Mouse (Mus musculus): ENCODE results near the gene Troap. TPM values are rescaled to one million over a fixed set of nuclear protein-coding genes. Genes with fewer than 3 reads are reported as not detected.

Troap gene
- polyA plus RNA-seq, 1 experiment from 2014 or later, result 13.3 TPM

- peak overlapping the region; percentile 76 for H3K4me3 ChIP-seq (ENCODE audit: low read depth, low read length)
- 27% methylated on average over 4 of the region's 4 CpGs for WGBS (ENCODE audit: insufficient replicate concordance)
- peaks cover 30% of the 10 kb centered on the region for H3K36me3 ChIP-seq (ENCODE audit: control insufficient read depth, insufficient read depth)
- H3K4me1 ChIP-seq (ENCODE audit: control insufficient read depth, low read depth, low read length), result peaks cover 39% of the 10 kb centered on the region
- peak overlapping the region; percentile 79 for H3K4me2 ChIP-seq (ENCODE audit: low read depth, low read length)
- ATAC-seq (ENCODE audit: low read depth), result no peak
- H3K27ac ChIP-seq (ENCODE audit: low read length), result peak overlapping the region; percentile 96
- H3K27me3 ChIP-seq (ENCODE audit: control insufficient read depth, insufficient read depth, low read depth, low read length), result no peaks in the 10 kb centered on the region
- peak overlapping the region; percentile 88 for H3K9ac ChIP-seq (ENCODE audit: low read depth, low read length)
- no peaks in the 10 kb centered on the region for H3K9me3 ChIP-seq (replicated peaks; ENCODE audit: control insufficient read depth, low read length)
Observed at GRCm38 (mm10) chr15:99031388-99031675, 43.0 kb upstream of the Troap start.

GRCm38 (mm10) chr15:99032041-99032725 is 42.2 kb upstream of the Troap start:
- no peaks in the 10 kb centered on the region for H3K27me3 ChIP-seq (ENCODE audit: control insufficient read depth, insufficient read depth, low read depth, low read length)
- ATAC-seq (ENCODE audit: low read depth), result no peak
- peaks cover 36% of the 10 kb centered on the region for H3K36me3 ChIP-seq (ENCODE audit: control insufficient read depth, insufficient read depth)
- peak overlapping the region; percentile 20 for H3K27ac ChIP-seq (ENCODE audit: low read length)
- peak overlapping the region; percentile 88 for H3K9ac ChIP-seq (ENCODE audit: low read depth, low read length)
- H3K9me3 ChIP-seq (replicated peaks; ENCODE audit: control insufficient read depth, low read length), result no peaks in the 10 kb centered on the region
- peak overlapping the region; percentile 79 for H3K4me2 ChIP-seq (ENCODE audit: low read depth, low read length)
- H3K4me3 ChIP-seq (ENCODE audit: low read depth, low read length), result peak overlapping the region; percentile 76
- WGBS (ENCODE audit: insufficient replicate concordance), result 30% methylated on average over 9 of the region's 9 CpGs
- H3K4me1 ChIP-seq (ENCODE audit: control insufficient read depth, low read depth, low read length), result peaks cover 39% of the 10 kb centered on the region

- H3K9me3 ChIP-seq (replicated peaks; ENCODE audit: control insufficient read depth, low read length), result no peaks in the 10 kb centered on the region
- H3K9ac ChIP-seq (ENCODE audit: low read depth, low read length), result peak overlapping the region; percentile 88
- H3K27me3 ChIP-seq (ENCODE audit: control insufficient read depth, insufficient read depth, low read depth, low read length), result no peaks in the 10 kb centered on the region
- no peak for ATAC-seq (ENCODE audit: low read depth)
- H3K4me2 ChIP-seq (ENCODE audit: low read depth, low read length), result peak overlapping the region; percentile 79
- 13% methylated on average over 7 of the region's 7 CpGs for WGBS (ENCODE audit: insufficient replicate concordance)
- peaks cover 39% of the 10 kb centered on the region for H3K4me1 ChIP-seq (ENCODE audit: control insufficient read depth, low read depth, low read length)
- peak overlapping the region; percentile 20 for H3K27ac ChIP-seq (ENCODE audit: low read length)
- peak overlapping the region; percentile 76 for H3K4me3 ChIP-seq (ENCODE audit: low read depth, low read length)
- peaks cover 36% of the 10 kb centered on the region for H3K36me3 ChIP-seq (ENCODE audit: control insufficient read depth, insufficient read depth)
Observed at GRCm38 (mm10) chr15:99032726-99033250, 41.6 kb upstream of the Troap start.

- H3K27ac ChIP-seq (ENCODE audit: low read length), result peak overlapping the region; percentile 20
- H3K4me2 ChIP-seq (ENCODE audit: low read depth, low read length), result peak overlapping the region; percentile 79
- no peak for ATAC-seq (ENCODE audit: low read depth)
- peaks cover 37% of the 10 kb centered on the region for H3K4me1 ChIP-seq (ENCODE audit: control insufficient read depth, low read depth, low read length)
- peak overlapping the region; percentile 88; the same call in 1 of the 2 replicates for H3K9ac ChIP-seq (ENCODE audit: low read depth, low read length)
- WGBS (ENCODE audit: insufficient replicate concordance), result 56% methylated on average over 7 of the region's 7 CpGs
- peak overlapping the region; percentile 76 for H3K4me3 ChIP-seq (ENCODE audit: low read depth, low read length)
- H3K9me3 ChIP-seq (replicated peaks; ENCODE audit: control insufficient read depth, low read length), result no peaks in the 10 kb centered on the region
- peaks cover 42% of the 10 kb centered on the region for H3K36me3 ChIP-seq (ENCODE audit: control insufficient read depth, insufficient read depth)
- H3K27me3 ChIP-seq (ENCODE audit: control insufficient read depth, insufficient read depth, low read depth, low read length), result no peaks in the 10 kb centered on the region
Observed at GRCm38 (mm10) chr15:99033498-99034270, 40.7 kb upstream of the Troap start.

DNA sequence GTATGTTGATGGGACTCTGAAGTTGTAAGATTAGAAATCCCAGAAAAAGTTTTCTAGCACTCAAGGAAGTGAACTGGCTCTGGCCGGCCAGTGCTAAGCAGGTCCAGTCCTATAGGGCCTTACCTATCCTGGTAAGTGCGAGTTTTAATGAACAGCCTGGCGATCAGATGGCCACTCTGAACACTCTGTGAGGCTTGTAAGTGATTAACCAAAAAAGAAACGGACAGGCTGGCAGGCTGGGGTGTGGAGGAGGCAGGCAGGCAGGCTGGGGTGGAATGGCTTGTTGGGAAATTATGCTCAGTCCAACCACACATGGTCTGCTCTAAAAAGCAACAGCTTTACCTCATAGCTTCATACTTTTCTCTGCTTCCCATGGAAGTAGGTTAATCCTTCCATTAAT is 38.9 kb upstream of the Troap start:
- no peaks in the 10 kb centered on the region for H3K27me3 ChIP-seq (ENCODE audit: control insufficient read depth, insufficient read depth, low read depth, low read length)
- no peak overlapping the region for H3K4me2 ChIP-seq (ENCODE audit: low read depth, low read length)
- ATAC-seq (ENCODE audit: low read depth), result peak; percentile 23; the same call in 1 of the 2 replicates
- H3K36me3 ChIP-seq (ENCODE audit: control insufficient read depth, insufficient read depth), result peaks cover 45% of the 10 kb centered on the region
- no peak overlapping the region for H3K9ac ChIP-seq (ENCODE audit: low read depth, low read length)
- peaks cover 30% of the 10 kb centered on the region for H3K4me1 ChIP-seq (ENCODE audit: control insufficient read depth, low read depth, low read length)
- H3K27ac ChIP-seq (ENCODE audit: low read length), result no peak overlapping the region
- 78% methylated on average over 4 of the region's 4 CpGs for WGBS (ENCODE audit: insufficient replicate concordance)
- H3K9me3 ChIP-seq (replicated peaks; ENCODE audit: control insufficient read depth, low read length), result no peaks in the 10 kb centered on the region
- H3K4me3 ChIP-seq (ENCODE audit: low read depth, low read length), result no peak overlapping the region

DNA sequence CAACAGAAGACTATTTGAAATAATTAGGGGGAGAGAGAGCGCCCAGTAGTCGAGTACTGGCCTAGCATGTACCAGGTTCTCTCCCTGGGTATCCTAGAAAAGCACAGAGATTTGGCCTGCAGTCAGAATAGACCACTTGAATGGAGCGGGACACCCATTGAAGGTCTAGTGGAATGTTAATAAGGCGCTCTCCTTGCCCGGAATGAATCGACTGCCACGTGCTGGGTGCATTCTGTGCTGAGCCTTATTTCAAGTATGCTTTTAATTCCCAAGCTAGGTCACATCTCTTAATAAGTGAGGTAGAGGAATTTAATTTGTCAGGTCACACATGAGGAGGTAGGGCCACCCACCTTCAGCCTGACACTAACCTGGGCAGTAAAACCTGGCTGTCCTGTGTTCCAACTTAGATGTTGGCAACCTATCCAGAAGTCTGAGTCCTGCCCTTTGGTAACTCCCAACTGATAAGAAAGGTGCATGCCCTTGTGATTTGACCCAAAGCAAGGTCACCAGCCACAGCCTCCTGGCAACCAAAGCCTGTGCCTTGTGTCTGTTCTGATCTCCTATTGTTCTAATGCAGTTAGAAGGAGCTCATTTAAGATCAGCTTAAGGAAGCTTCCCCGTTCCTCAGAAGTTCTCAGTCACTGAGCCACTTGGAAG is 38.0 kb upstream of the Troap start:
- H3K4me1 ChIP-seq (ENCODE audit: control insufficient read depth, low read depth, low read length), result peaks cover 30% of the 10 kb centered on the region
- no peak overlapping the region for H3K27ac ChIP-seq (ENCODE audit: low read length)
- no peak for ATAC-seq (ENCODE audit: low read depth)
- peaks cover 45% of the 10 kb centered on the region for H3K36me3 ChIP-seq (ENCODE audit: control insufficient read depth, insufficient read depth)
- no peak overlapping the region for H3K4me2 ChIP-seq (ENCODE audit: low read depth, low read length)
- no peak overlapping the region for H3K4me3 ChIP-seq (ENCODE audit: low read depth, low read length)
- no peaks in the 10 kb centered on the region for H3K27me3 ChIP-seq (ENCODE audit: control insufficient read depth, insufficient read depth, low read depth, low read length)
- 95% methylated on average over 8 of the region's 8 CpGs for WGBS (ENCODE audit: insufficient replicate concordance)
- H3K9me3 ChIP-seq (replicated peaks; ENCODE audit: control insufficient read depth, low read length), result no peaks in the 10 kb centered on the region
- no peak overlapping the region for H3K9ac ChIP-seq (ENCODE audit: low read depth, low read length)

DNA sequence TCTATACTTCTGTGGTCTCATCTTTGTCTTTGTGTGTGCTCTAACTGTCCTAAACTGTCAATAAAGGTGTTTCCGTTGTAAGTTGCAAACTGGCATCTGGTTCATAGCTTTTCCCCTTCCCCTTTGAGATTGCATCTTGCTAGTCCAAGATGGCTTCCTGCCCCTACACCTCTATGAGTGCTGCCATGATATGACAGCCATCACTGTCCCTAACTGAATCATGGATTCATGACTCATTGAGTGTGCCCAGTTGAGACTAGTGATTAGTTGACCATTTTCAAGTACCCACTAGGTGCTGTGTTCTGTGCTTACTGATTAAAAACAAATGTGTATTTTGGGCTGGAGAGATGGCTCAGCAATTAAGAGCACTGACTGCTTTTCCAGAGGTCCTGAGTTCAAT is 36.4 kb upstream of the Troap start:
- Histone ChIP-seq H3K4me3 (ENCODE audit: low read depth, low read length) (no peak overlapping the region), H3K27me3 (ENCODE audit: control insufficient read depth, insufficient read depth, low read depth, low read length) (no peaks in the 10 kb centered on the region), H3K9me3 (replicated peaks; ENCODE audit: control insufficient read depth, low read length) (no peaks in the 10 kb centered on the region), H3K36me3 (ENCODE audit: control insufficient read depth, insufficient read depth) (peaks cover 43% of the 10 kb centered on the region), H3K4me1 (ENCODE audit: control insufficient read depth, low read depth, low read length) (peaks cover 18% of the 10 kb centered on the region), H3K4me2 (ENCODE audit: low read depth, low read length) (no peak overlapping the region), H3K9ac (ENCODE audit: low read depth, low read length) (no peak overlapping the region), H3K27ac (ENCODE audit: low read length) (no peak overlapping the region)
- ATAC-seq (ENCODE audit: low read depth), result no peak
- WGBS (ENCODE audit: insufficient replicate concordance), result 65% methylated on average over 1 of the region's 1 CpGs

DNA sequence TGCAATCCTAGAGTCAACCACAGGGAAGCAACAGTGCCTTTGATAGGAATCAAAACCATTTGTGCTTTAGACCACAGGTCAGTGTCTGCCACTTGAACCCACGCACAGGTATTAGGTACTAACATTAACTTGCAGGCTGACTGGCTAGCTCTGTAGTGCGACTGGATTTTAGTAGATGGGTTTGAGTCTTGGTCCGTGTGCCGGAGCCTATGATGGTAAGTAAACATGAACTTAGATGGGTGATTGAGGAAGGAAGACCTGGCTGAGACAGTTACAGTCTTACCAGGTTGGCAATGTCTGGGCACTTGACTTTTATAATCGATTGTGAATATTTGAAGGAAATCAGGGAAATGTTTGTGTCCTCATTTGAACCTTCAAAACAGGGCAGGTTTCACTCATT is 35.6 kb upstream of the Troap start:
- Histone ChIP-seq H3K27me3 (ENCODE audit: control insufficient read depth, insufficient read depth, low read depth, low read length) (no peaks in the 10 kb centered on the region), H3K4me2 (ENCODE audit: low read depth, low read length) (no peak overlapping the region), H3K4me1 (ENCODE audit: control insufficient read depth, low read depth, low read length) (peaks cover 10% of the 10 kb centered on the region), H3K9me3 (replicated peaks; ENCODE audit: control insufficient read depth, low read length) (no peaks in the 10 kb centered on the region), H3K36me3 (ENCODE audit: control insufficient read depth, insufficient read depth) (peaks cover 37% of the 10 kb centered on the region), H3K27ac (ENCODE audit: low read length) (no peak overlapping the region), H3K4me3 (ENCODE audit: low read depth, low read length) (no peak overlapping the region), H3K9ac (ENCODE audit: low read depth, low read length) (no peak overlapping the region)
- ATAC-seq (ENCODE audit: low read depth), result no peak
- WGBS (ENCODE audit: insufficient replicate concordance), result 88% methylated on average over 5 of the region's 5 CpGs

Data from liver, embryonic 16.5 days (tissue).